Mouse (Mus musculus) limb, embryonic 14.5 days (tissue): ENCODE results near the gene Stmn1. TPM values are rescaled to one million over a fixed set of nuclear protein-coding genes. Genes with fewer than 3 reads are reported as not detected.

Source experiments
- ATAC-seq: fragments of 200-750 bp; cut with Nextera tagmentation; 2 replicates; pipeline ENCODE4 v1.8.0; 2017; ENCODE audit warnings: low read depth, moderate number of reproducible peaks, moderate TSS enrichment; ENCODE audit not compliant: low FRiP score
- DNase-seq: peaks from one replicate; pipeline ENCODE4 v3.0.0-alpha.2; 2015; ENCODE audit warnings: low spot score
- H3K27ac ChIP-seq: fragments of 300-500 bp; sonication (generic); replicated peaks from 2 replicates; pipeline ENCODE4 v1.5.1; 2014; ENCODE audit warnings: low read depth, mild to moderate bottlenecking, low read length, moderate library complexity, mixed read lengths
- H3K27me3 ChIP-seq: fragments of 300-500 bp; sonication (generic); 2 replicates; pipeline ENCODE4 v1.6.1; 2014; ENCODE audit warnings: low read length, mixed read lengths; ENCODE audit not compliant: control insufficient read depth, insufficient read depth
- H3K36me3 ChIP-seq: fragments of 300-500 bp; sonication (generic); 2 replicates; pipeline ENCODE4 v1.6.1; 2014; ENCODE audit warnings: mild to moderate bottlenecking, low read length, moderate library complexity, mixed read lengths; ENCODE audit not compliant: control insufficient read depth, insufficient read depth
- H3K4me1 ChIP-seq: fragments of 300-500 bp; sonication (generic); 2 replicates; pipeline ENCODE4 v1.6.1; 2014; ENCODE audit warnings: antibody characterized with exemption, low read length, mixed read lengths; ENCODE audit not compliant: control insufficient read depth, insufficient read depth
- H3K4me2 ChIP-seq: fragments of 300-500 bp; sonication (generic); replicated peaks from 2 replicates; pipeline ENCODE4 v1.6.1; 2014; ENCODE audit warnings: low read depth, mild to moderate bottlenecking, low read length, moderate library complexity; ENCODE audit not compliant: severe bottlenecking
- H3K4me3 ChIP-seq: fragments of 300-500 bp; sonication (generic); replicated peaks from 2 replicates; pipeline ENCODE4 v1.5.1; 2014; ENCODE audit warnings: low read length
- H3K9ac ChIP-seq: fragments of 300-500 bp; sonication (generic); 2 replicates; pipeline ENCODE4 v1.6.1; 2014; ENCODE audit warnings: mild to moderate bottlenecking, low read depth, low read length, moderate library complexity; ENCODE audit not compliant: severe bottlenecking
- H3K9me3 ChIP-seq: fragments of 300-500 bp; sonication (generic); 2 replicates; pipeline ENCODE4 v1.6.1; 2016; ENCODE audit warnings: low read length; ENCODE audit not compliant: control insufficient read depth
- POLR2A ChIP-seq: fragments of 200-500 bp; IDR thresholded peaks from 2 replicates; pipeline ENCODE4 v1.8.0; 2012; ENCODE audit warnings: inconsistent platforms, mild to moderate bottlenecking, moderate library complexity, borderline replicate concordance; ENCODE audit not compliant: insufficient read depth, insufficient read length; ENCODE audit errors: extremely low read depth
- WGBS: fragments of 180-500 bp; shearing (Covaris S2); extraction: QIAGEN DNeasy Blood & Tissue Kit; methylation state at CpG from one replicate; pipeline ENCODE4 v1.1.7; 2014; 5-methylcytosine and 5-hydroxymethylcytosine counted together
- polyA plus RNA-seq, 2 experiments: library from polyadenylated mRNA; depleted of rRNA in 1 of 2; stranded (reverse) in 1 of 2; unstranded in 1 of 2; fragments of >200 nt; fragmentation: Nextera tagmentation in 1 of 2; extraction: Ambion mirVana in 1 of 2; gene quantifications; 2 replicates each; pipeline versions ENCODE4 v1.2.1 to v1.2.3; 2012 to 2014

The Stmn1 gene
- polyA plus RNA-seq, 2 experiments = 428 to 1,273 TPM

GRCm38 (mm10) chr4:134510845-134511411 is 42.8 kb downstream of the Stmn1 start, which contains the start of gene Aunip:
Gene Aunip (plus strand): TSS chr4:134510999.
- Histone ChIP-seq H3K27ac (no peak within 1 kb of the TSS), H3K27me3 (no peaks in the 10 kb centered on the region), H3K36me3 (no peaks in the 10 kb centered on the region), H3K9ac (peak within 1 kb of the TSS; percentile 59), H3K4me3 (peak within 1 kb of the TSS; percentile 58), H3K4me1 (no peaks in the 10 kb centered on the region), H3K4me2 (peak within 1 kb of the TSS; percentile 90), H3K9me3 (no peaks in the 10 kb centered on the region)
- 0 out of 2 replicates have a peak, but pooled peaks have one; percentile 67 for TF ChIP-seq POLR2A
- DNase-seq (peak; percentile 97), ATAC-seq (peak; percentile 95)
- WGBS = under 1% methylated on average over 42 of the region's 42 CpGs

DNA sequence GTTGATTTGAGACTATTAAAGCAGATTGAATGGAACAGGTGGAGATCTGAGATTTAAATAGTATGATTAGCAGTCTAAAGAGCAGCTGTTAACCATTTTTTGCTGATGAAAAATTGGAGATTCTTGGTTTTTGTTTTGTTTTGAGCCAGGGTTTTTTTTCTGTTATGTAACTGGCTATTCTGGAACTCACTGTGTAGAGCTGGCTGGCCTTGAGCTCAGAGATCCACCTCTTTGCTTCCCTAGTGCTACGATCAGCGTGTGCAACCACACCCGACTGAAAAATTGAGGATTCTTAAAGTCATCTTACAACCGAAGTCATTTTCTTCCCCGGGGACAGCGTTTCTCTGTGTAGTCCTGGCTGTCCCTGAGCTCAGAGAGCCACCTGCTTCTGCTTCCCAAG is 43.6 kb downstream of the Stmn1 start:
- H3K27ac ChIP-seq = no peak overlapping the region
- 72% methylated on average over 6 of the region's 6 CpGs for WGBS
- H3K4me2 ChIP-seq = peak overlapping the region; percentile 90
- no peak for DNase-seq
- no peak overlapping the region for H3K9ac ChIP-seq
- no peak for ATAC-seq
- no peaks in the 10 kb centered on the region for H3K36me3 ChIP-seq
- TF ChIP-seq POLR2A = no peak
- H3K4me3 ChIP-seq = peak overlapping the region; percentile 58
- no peaks in the 10 kb centered on the region for H3K27me3 ChIP-seq
- no peaks in the 10 kb centered on the region for H3K9me3 ChIP-seq
- no peaks in the 10 kb centered on the region for H3K4me1 ChIP-seq

GRCm38 (mm10) chr4:134512798-134513197 is 44.7 kb downstream of the Stmn1 start:
- Histone ChIP-seq H3K36me3 (no peaks in the 10 kb centered on the region), H3K4me1 (no peaks in the 10 kb centered on the region), H3K27me3 (no peaks in the 10 kb centered on the region), H3K4me3 (0 out of 2 replicates have a peak overlapping the region, but pooled peaks have one; percentile 4), H3K9me3 (no peaks in the 10 kb centered on the region), H3K4me2 (peak overlapping the region; percentile 27; the same call in 1 of the 2 replicates), H3K9ac (no peak overlapping the region), H3K27ac (no peak overlapping the region)
- ATAC-seq (no peak), DNase-seq (peak; percentile 63)
- WGBS = 19% methylated on average over 14 of the region's 15 CpGs
- TF ChIP-seq POLR2A = no peak

GRCm38 (mm10) chr4:134514309-134514930 is 46.3 kb downstream of the Stmn1 start:
- Histone ChIP-seq H3K4me1 (no peaks in the 10 kb centered on the region), H3K4me3 (no peak overlapping the region), H3K36me3 (no peaks in the 10 kb centered on the region), H3K9me3 (no peaks in the 10 kb centered on the region), H3K27me3 (no peaks in the 10 kb centered on the region), H3K27ac (no peak overlapping the region), H3K4me2 (no peak overlapping the region), H3K9ac (no peak overlapping the region)
- no peak for TF ChIP-seq POLR2A
- WGBS = 88% methylated on average over 11 of the region's 11 CpGs
- ATAC-seq (no peak), DNase-seq (no peak)

GRCm38 (mm10) chr4:134515614-134516013 is 47.5 kb downstream of the Stmn1 start:
- no peaks in the 10 kb centered on the region for H3K9me3 ChIP-seq
- no peak overlapping the region for H3K4me2 ChIP-seq
- TF ChIP-seq POLR2A = no peak
- DNase-seq (no peak), ATAC-seq (no peak)
- H3K4me1 ChIP-seq = no peaks in the 10 kb centered on the region
- WGBS = 76% methylated on average over 7 of the region's 7 CpGs
- H3K36me3 ChIP-seq = no peaks in the 10 kb centered on the region
- no peak overlapping the region for H3K27ac ChIP-seq
- no peak overlapping the region for H3K4me3 ChIP-seq
- no peak overlapping the region for H3K9ac ChIP-seq
- H3K27me3 ChIP-seq = no peaks in the 10 kb centered on the region

GRCm38 (mm10) chr4:134516981-134517380 is 48.9 kb downstream of the Stmn1 start:
- WGBS = 77% methylated on average over 8 of the region's 8 CpGs
- ATAC-seq = no peak

More at GRCm38 (mm10) chr4:134516981-134517380, 48.9 kb downstream of the Stmn1 start:
- Histone ChIP-seq H3K27ac (no peak overlapping the region), H3K4me2 (no peak overlapping the region), H3K4me3 (no peak overlapping the region), H3K4me1 (no peaks in the 10 kb centered on the region), H3K27me3 (no peaks in the 10 kb centered on the region), H3K36me3 (peaks cover 4% of the 10 kb centered on the region; the same call in 1 of the 2 replicates), H3K9me3 (no peaks in the 10 kb centered on the region), H3K9ac (no peak overlapping the region)
- DNase-seq = no peak
- TF ChIP-seq POLR2A = no peak
